Mouse (Mus musculus) layer of hippocampus, adult 9-11 months (tissue): ENCODE data around the gene Col9a1.

ENCODE experiments used
- DNase-seq: peaks from one replicate; pipeline ENCODE4 v3.0.0; 2022

The Col9a1 gene

GRCm38 (mm10) chr1:24222981-24223612 lies 45.7 kb downstream of the Col9a1 start:
- DNase-seq = peak; percentile 45

GRCm38 (mm10) chr1:24225825-24226526 lies 48.6 kb downstream of the Col9a1 start:
- DNase-seq = peak; percentile 42

- DNase-seq = no peak
Measured at GRCm38 (mm10) chr1:24226941-24227711, 49.7 kb downstream of the Col9a1 start.

- DNase-seq = peak; percentile 29
Measured at GRCm38 (mm10) chr1:24229552-24229951, 52.1 kb downstream of the Col9a1 start.

- peak; percentile 36 for DNase-seq
Measured at GRCm38 (mm10) chr1:24230428-24230827, 53.0 kb downstream of the Col9a1 start.

GRCm38 (mm10) chr1:24231504-24232270 lies 54.3 kb downstream of the Col9a1 start:
- no peak for DNase-seq

- DNase-seq = no peak
Measured at GRCm38 (mm10) chr1:24236330-24236729, 58.9 kb downstream of the Col9a1 start.

- DNase-seq = no peak
Measured at GRCm38 (mm10) chr1:24240039-24240691, 62.8 kb downstream of the Col9a1 start.

- no peak for DNase-seq
Measured at GRCm38 (mm10) chr1:24244931-24245330, 67.5 kb downstream of the Col9a1 start.

GRCm38 (mm10) chr1:24245700-24246375 lies 68.4 kb downstream of the Col9a1 start:
- no peak for DNase-seq

- DNase-seq = no peak
Measured at GRCm38 (mm10) chr1:24248294-24249104, 71.1 kb downstream of the Col9a1 start.

- DNase-seq = peak; percentile 45
Measured at GRCm38 (mm10) chr1:24249105-24249664, 71.8 kb downstream of the Col9a1 start.

- no peak for DNase-seq
Measured at GRCm38 (mm10) chr1:24257961-24258360, 80.6 kb downstream of the Col9a1 start.

- no peak for DNase-seq
Measured at GRCm38 (mm10) chr1:24259419-24259818, 82.0 kb downstream of the Col9a1 start.

- DNase-seq = no peak
Measured at GRCm38 (mm10) chr1:24261181-24261580, 83.8 kb downstream of the Col9a1 start.

- DNase-seq = no peak
Measured at GRCm38 (mm10) chr1:24267022-24267421, 89.6 kb downstream of the Col9a1 start.

- no peak for DNase-seq
Measured at GRCm38 (mm10) chr1:24286360-24286759, 109.0 kb downstream of the Col9a1 start.

GRCm38 (mm10) chr1:24292515-24292914 lies 115.1 kb downstream of the Col9a1 start:
- no peak for DNase-seq

- no peak for DNase-seq
Measured at GRCm38 (mm10) chr1:24294979-24295942, 117.9 kb downstream of the Col9a1 start.
